Mouse (Mus musculus) limb, embryonic 12.5 days (tissue): Measurements from ENCODE around the gene Fam155a. TPM values are rescaled to one million over a fixed set of nuclear protein-coding genes. Genes with fewer than 3 reads are reported as not detected.
A peak's percentile ranks its signal among the peaks of the same experiment; 100 is the strongest.
"Not testable (repeated sequence)": the region's sequence is repeated elsewhere in the genome, so short reads cannot be mapped to it uniquely, and the experiment has no call there.

Experiments used
- ATAC-seq: fragments of 200-750 bp; cut with Nextera tagmentation; 2 replicates; pipeline ENCODE4 v1.8.0; 2017; ENCODE audit warnings: low read depth, moderate TSS enrichment; ENCODE audit not compliant: insufficient number of reproducible peaks, insufficient read depth, low FRiP score, low TSS enrichment
- H3K27ac ChIP-seq: fragments of 300-500 bp; sonication (generic); 2 replicates; pipeline ENCODE4 v1.5.1; 2016; ENCODE audit warnings: mild to moderate bottlenecking, moderate library complexity
- H3K27me3 ChIP-seq: fragments of 300-500 bp; sonication (generic); 2 replicates; pipeline ENCODE4 v1.6.1; 2016; ENCODE audit warnings: mild to moderate bottlenecking, moderate library complexity
- H3K36me3 ChIP-seq: fragments of 300-500 bp; sonication (generic); 2 replicates; pipeline ENCODE4 v1.6.1; 2016; ENCODE audit warnings: mild to moderate bottlenecking, moderate library complexity
- H3K4me1 ChIP-seq: fragments of 300-500 bp; sonication (generic); replicated peaks from 2 replicates; pipeline ENCODE4 v1.6.1; 2016
- H3K4me2 ChIP-seq: fragments of 300-500 bp; sonication (generic); 2 replicates; pipeline ENCODE4 v1.6.1; 2016; ENCODE audit warnings: mild to moderate bottlenecking, moderate library complexity
- H3K4me3 ChIP-seq: fragments of 300-500 bp; sonication (generic); replicated peaks from 2 replicates; pipeline ENCODE4 v1.5.1; 2016; ENCODE audit warnings: mild to moderate bottlenecking
- H3K9ac ChIP-seq: fragments of 300-500 bp; sonication (generic); replicated peaks from 2 replicates; pipeline ENCODE4 v1.6.1; 2016; ENCODE audit warnings: mild to moderate bottlenecking, moderate library complexity
- H3K9me3 ChIP-seq: fragments of 300-500 bp; sonication (generic); 2 replicates; pipeline ENCODE4 v1.6.1; 2016; ENCODE audit warnings: mild to moderate bottlenecking, moderate library complexity
- WGBS: fragments of 180-500 bp; shearing (Covaris S2); methylation state at CpG from one replicate; pipeline ENCODE4 v1.1.7; 2016; 5-methylcytosine and 5-hydroxymethylcytosine counted together
- polyA plus RNA-seq: library from polyadenylated mRNA; unstranded; fragments of >200 nt; fragmentation: Nextera tagmentation; extraction: Ambion mirVana; gene quantifications from 2 replicates; pipeline ENCODE4 v1.2.1, GENCODE M21; 2016

The Fam155a gene
- 0.99 and 1.2 TPM in 2 replicates for polyA plus RNA-seq

DNA sequence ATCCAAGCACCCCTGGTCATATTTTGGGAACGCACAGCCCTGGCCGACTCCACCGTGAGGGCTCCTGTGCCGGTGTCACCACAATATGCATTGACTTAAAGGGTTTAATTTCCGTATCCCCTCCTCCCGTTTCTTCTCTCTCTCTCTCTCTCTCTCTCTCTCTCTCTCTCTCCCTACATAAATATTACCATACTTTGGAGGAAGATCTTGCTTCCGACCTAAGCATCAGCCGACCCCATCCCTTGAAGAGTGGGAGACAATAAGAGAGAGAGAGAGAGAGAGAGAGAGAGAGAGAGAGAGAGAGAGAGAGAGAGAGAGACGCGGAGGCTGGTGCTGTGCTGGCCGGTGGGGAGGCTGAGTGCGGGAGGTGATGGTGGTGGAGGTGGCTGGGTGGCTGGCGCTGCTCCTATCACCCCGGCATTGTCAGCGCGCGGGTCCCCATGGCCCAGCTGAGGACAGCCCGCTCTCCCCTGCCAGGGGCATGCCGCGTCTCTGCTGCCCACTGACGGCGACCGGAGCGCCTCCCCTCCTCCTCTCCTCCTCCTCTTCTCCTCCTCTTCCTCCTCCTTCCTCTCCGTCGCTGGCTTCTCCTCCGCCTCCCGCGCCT, at the start of gene Fam155a:
Gene Fam155a (minus strand): TSS at position 163 of the 607 bp plus-strand sequence.
- H3K9ac ChIP-seq = peak within 1 kb of the TSS; percentile 53
- peaks cover 58% of the 10 kb centered on the region for H3K27me3 ChIP-seq
- H3K4me1 ChIP-seq = peaks cover 22% of the 10 kb centered on the region
- WGBS = under 1% methylated on average over 20 of the region's 29 CpGs
- H3K4me3 ChIP-seq = peak within 1 kb of the TSS; percentile 60
- no peaks in the 10 kb centered on the region for H3K9me3 ChIP-seq
- H3K36me3 ChIP-seq = no peaks in the 10 kb centered on the region
- H3K27ac ChIP-seq = no peak within 1 kb of the TSS
- H3K4me2 ChIP-seq = peak within 1 kb of the TSS; percentile 93
- ATAC-seq = peak; percentile 44; the same call in 1 of the 2 replicates

DNA sequence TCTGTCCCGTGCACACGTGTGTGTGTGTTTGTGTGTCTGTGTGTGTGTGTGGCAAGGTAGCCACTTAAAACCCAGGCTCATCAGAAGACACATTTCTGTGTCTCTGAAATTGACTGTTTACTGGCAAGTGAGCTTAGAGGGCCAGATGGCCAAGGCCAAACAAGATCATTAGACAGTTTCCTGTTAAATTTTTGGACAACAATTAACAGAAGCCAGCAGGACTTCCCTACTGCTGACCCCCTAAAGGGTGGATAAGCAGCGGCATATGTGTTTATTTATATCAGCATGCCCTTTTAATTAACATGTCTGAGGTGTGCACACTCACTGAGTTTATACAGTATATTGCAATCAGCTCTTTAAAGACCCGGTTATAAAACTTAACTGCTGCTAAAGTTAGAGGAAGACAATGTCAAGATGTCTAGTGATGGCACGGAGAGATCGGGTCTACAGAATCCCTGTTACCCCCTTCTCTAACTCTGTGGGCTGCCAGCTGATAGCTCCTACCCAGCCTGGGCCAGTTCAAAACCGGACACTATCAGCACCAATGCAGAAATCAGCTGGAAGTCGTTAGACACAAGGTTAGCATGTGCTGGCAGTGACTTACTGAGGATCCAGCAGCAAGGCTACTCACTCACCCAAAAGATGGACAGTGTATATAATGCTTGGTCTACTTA, 42.4 kb upstream of the Fam155a start:
- H3K27me3 ChIP-seq = no peaks in the 10 kb centered on the region
- H3K36me3 ChIP-seq = no peaks in the 10 kb centered on the region
- H3K9me3 ChIP-seq = peaks cover 2% of the 10 kb centered on the region; the same call in 1 of the 2 replicates
- no peak overlapping the region for H3K9ac ChIP-seq
- no peak for ATAC-seq
- 19% methylated on average over 8 of the region's 8 CpGs for WGBS
- no peak overlapping the region for H3K4me3 ChIP-seq
- no peak overlapping the region for H3K4me2 ChIP-seq
- H3K27ac ChIP-seq = no peak overlapping the region
- H3K4me1 ChIP-seq = peaks cover 28% of the 10 kb centered on the region

DNA sequence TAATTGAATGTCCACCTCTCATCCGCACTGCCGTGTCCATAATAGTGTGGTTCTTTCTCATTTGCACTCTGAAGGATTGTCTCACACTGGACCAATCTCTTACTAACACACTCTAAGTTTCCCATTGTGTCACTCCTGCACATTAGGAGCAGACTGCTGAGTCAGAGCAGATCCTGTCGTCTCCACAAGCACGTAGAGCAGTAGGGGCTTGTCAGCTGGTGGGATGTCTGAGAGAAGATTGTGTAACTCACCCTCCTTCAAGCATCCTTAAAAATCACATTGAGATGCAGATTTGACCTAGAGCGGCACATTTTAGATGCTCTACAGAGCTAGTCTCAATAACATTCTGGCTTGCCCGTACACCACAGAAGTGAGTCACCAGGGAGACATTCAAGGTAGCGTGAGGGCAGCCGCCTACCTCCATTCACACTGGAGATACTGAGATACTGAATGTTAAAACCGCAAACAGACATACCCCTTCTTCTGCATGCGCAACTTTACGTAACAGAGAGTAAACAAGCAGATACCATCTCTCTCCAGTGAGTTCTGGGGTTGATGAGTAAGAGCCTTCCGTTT, 40.1 kb upstream of the Fam155a start:
- H3K27ac ChIP-seq = no peak overlapping the region
- 67% methylated on average over 12 of the region's 12 CpGs for WGBS
- peaks cover 3% of the 10 kb centered on the region; the same call in 1 of the 2 replicates for H3K9me3 ChIP-seq
- no peaks in the 10 kb centered on the region for H3K36me3 ChIP-seq
- H3K4me1 ChIP-seq = peaks cover 16% of the 10 kb centered on the region
- H3K4me3 ChIP-seq = no peak overlapping the region
- no peaks in the 10 kb centered on the region for H3K27me3 ChIP-seq
- H3K9ac ChIP-seq = no peak overlapping the region
- H3K4me2 ChIP-seq = no peak overlapping the region
- ATAC-seq = no peak

DNA sequence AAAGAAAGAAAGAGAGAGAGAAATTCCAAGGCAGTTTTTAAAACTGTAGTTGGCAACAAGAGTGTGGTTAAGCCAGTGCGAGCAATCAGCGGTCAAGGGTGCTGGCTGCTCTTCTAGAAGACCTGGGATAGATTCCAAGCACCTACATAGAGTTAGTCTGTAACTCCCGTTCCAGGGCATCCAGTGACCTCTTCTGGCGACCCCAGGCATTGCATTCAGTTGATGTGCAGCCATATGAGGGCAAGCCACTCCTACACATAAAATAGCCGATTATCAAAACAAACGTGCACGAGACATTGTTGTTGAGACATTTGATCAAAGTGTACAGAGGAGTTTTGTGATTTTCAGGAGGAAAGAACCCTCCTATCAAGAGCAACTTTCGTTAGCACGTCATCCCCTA, 37.6 kb upstream of the Fam155a start:
- Histone ChIP-seq H3K36me3 (no peaks in the 10 kb centered on the region), H3K4me3 (no peak overlapping the region), H3K9ac (no peak overlapping the region), H3K27me3 (no peaks in the 10 kb centered on the region), H3K4me2 (no peak overlapping the region), H3K4me1 (peaks cover 14% of the 10 kb centered on the region), H3K9me3 (peaks cover 10% of the 10 kb centered on the region), H3K27ac (no peak overlapping the region)
- ATAC-seq = no peak
- WGBS = 85% methylated on average over 9 of the region's 9 CpGs

DNA sequence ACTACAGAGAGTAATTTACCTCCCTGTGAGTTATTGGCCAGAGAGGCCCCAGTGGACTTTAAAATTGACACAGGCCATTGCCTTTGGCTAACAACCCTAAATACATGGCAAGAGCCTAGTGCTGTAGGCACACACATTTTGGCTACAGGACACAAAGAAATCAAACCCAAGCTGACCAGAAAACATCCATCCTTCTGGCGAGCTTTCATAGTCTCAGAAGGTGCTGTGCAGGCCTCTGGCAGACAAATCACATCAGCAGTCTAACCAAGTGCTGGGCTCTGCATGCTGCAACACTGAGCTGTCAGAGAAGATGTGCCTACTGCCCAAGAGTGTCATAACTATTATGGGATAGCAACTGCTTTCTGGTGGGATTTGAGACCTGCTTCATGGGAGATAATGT, 34.7 kb upstream of the Fam155a start:
- Histone ChIP-seq H3K9me3 (peaks cover 14% of the 10 kb centered on the region), H3K4me2 (no peak overlapping the region), H3K27ac (no peak overlapping the region), H3K9ac (no peak overlapping the region), H3K27me3 (no peaks in the 10 kb centered on the region), H3K4me3 (no peak overlapping the region), H3K36me3 (no peaks in the 10 kb centered on the region), H3K4me1 (peaks cover 8% of the 10 kb centered on the region; the same call in 1 of the 2 replicates)
- ATAC-seq = no peak
- WGBS = 44% methylated on average over 1 of the region's 1 CpGs

DNA sequence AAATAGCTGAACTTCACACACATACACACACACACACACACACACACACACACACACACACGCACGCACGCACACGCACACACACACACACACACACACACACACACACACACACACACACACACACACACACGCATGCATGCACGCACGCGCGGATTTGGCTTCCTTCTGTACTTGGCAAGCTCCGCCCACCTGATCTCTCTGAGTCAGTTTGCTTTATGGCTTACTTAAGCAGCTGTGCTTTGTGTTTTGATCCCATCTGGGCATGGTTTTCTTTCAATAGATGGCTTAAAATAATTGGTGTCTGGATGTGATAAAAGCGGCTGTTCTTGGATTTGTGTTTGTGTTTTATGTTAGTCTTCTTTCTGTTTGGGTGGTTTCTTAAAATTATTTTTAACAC, 29.4 kb upstream of the Fam155a start:
- not testable (repeated sequence) for H3K27ac ChIP-seq, H3K27me3 ChIP-seq, H3K4me1 ChIP-seq, H3K36me3 ChIP-seq, H3K9ac ChIP-seq, ATAC-seq, H3K4me3 ChIP-seq
- 19% methylated on average over 7 of the region's 11 CpGs for WGBS
- Histone ChIP-seq H3K9me3 (peaks cover 10% of the 10 kb centered on the region), H3K4me2 (peak overlapping the region; percentile 26)

DNA sequence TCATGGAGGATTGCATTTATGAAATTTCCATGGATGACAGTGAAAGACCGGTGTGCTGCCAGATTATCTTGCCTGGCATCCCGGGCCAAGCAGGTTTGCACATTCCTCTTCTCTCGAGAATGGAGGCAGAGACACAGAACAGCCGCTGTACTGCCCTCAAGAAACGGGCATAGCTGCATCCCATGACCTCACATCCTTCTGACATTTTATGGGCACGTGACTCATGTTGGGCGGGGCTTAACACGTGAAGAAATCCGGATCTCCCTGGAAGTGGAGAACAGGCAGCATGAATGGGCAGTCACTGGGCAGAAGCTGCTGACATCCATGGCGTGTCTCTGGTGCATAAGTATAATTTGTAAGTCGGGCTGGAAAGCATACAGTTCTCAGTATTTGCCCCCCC, 29.0 kb upstream of the Fam155a start:
- no peaks in the 10 kb centered on the region for H3K27me3 ChIP-seq
- no peak for ATAC-seq
- 0 out of 2 replicates have a peak, but pooled peaks cover 9% of the 10 kb centered on the region for H3K4me1 ChIP-seq
- 69% methylated on average over 11 of the region's 11 CpGs for WGBS
- no peak overlapping the region for H3K9ac ChIP-seq
- H3K4me2 ChIP-seq = peak overlapping the region; percentile 26
- H3K36me3 ChIP-seq = no peaks in the 10 kb centered on the region
- no peak overlapping the region for H3K27ac ChIP-seq
- peaks cover 10% of the 10 kb centered on the region for H3K9me3 ChIP-seq
- H3K4me3 ChIP-seq = no peak overlapping the region

DNA sequence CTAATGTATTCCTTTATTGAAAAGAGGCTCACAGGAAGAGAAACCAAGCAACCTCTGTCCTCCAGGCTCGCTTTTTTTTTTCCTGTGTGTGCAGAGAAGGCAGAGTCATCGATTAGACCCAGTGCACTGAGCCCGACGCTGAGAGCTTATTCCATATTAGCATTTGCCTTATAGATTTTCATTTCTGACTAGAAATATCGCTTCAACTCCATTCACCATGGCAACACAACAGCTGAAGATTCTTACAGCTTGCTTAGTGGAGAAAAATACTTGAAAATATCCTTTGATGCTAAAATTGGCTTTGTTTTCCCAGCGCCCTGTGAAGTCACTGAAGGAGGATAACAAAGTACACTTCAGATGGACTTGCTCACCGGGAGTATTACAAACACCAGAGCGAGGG, 26.6 kb upstream of the Fam155a start:
- WGBS = 81% methylated on average over 8 of the region's 8 CpGs
- H3K4me2 ChIP-seq = no peak overlapping the region
- no peaks in the 10 kb centered on the region for H3K27me3 ChIP-seq
- H3K27ac ChIP-seq = no peak overlapping the region
- ATAC-seq = no peak
- no peaks in the 10 kb centered on the region for H3K36me3 ChIP-seq
- H3K4me1 ChIP-seq = 0 out of 2 replicates have a peak, but pooled peaks cover 9% of the 10 kb centered on the region
- H3K9ac ChIP-seq = no peak overlapping the region
- H3K4me3 ChIP-seq = no peak overlapping the region
- H3K9me3 ChIP-seq = no peaks in the 10 kb centered on the region

DNA sequence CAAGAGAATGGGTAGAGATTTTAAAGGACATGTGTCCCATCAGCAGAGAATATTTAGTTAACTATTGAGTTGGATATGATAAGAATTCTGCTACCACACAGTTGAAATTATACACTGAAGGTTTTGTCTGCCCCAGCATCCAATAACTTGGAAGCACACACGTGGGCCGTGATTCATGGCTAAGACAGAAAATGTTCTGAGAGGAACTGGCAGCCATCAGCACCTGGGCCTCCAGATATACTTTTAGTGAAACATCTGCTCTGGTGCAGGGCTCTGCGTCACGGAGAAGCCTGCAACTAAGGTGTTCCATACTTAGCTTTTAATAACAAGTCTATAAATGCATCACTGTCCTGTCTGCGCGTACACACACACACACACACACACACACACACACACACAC, 24.8 kb upstream of the Fam155a start:
- Histone ChIP-seq H3K4me2 (no peak overlapping the region), H3K27me3 (no peaks in the 10 kb centered on the region), H3K9ac (no peak overlapping the region), H3K4me1 (0 out of 2 replicates have a peak, but pooled peaks cover 5% of the 10 kb centered on the region), H3K27ac (no peak overlapping the region), H3K4me3 (no peak overlapping the region), H3K36me3 (no peaks in the 10 kb centered on the region), H3K9me3 (no peaks in the 10 kb centered on the region)
- no peak for ATAC-seq
- WGBS = 78% methylated on average over 6 of the region's 6 CpGs

DNA sequence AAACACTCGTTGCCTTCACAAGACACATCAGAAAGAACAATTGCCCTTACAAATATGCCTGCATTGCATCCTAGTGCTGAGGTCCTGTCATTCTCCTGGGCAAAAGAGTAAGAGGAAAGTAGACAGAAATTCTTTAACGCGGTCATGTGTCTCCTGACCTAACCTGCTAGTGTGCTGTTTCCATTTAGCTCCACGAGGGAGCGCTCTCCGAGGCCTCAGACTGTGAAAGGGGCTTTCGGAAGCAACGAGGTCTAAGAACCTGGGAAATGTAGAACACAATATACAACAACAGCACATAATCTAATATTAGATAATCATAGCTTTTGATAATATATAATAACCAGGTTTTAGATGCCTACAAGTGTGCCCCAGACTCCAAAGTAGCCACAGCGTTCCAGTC, 22.4 kb upstream of the Fam155a start:
- no peak overlapping the region for H3K4me3 ChIP-seq
- no peaks in the 10 kb centered on the region for H3K27me3 ChIP-seq
- H3K9me3 ChIP-seq = no peaks in the 10 kb centered on the region
- H3K27ac ChIP-seq = no peak overlapping the region
- H3K36me3 ChIP-seq = no peaks in the 10 kb centered on the region
- H3K4me2 ChIP-seq = no peak overlapping the region
- no peak overlapping the region for H3K9ac ChIP-seq
- WGBS = 55% methylated on average over 9 of the region's 9 CpGs
- H3K4me1 ChIP-seq = no peaks in the 10 kb centered on the region
- no peak for ATAC-seq

DNA sequence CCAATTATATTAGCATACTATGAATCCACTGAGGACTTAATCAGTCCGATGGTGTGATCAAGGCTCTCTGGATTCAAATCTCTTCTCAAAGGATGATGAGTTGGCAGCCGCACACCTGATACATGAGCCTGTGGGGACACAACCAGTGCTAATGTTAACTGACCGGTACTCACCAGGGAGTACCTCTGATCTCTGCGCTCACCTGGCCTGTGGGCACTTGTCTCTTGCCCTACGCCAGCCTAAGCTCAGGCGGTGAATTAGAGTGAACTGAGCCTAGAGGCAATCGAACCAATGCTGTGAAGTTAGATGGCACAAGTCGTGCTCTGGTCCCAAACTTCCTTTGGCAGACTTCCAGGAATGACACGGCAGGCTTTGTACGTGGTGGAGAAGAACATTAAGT, 9.4 kb upstream of the Fam155a start:
- no peak overlapping the region for H3K27ac ChIP-seq
- H3K9me3 ChIP-seq = no peaks in the 10 kb centered on the region
- H3K36me3 ChIP-seq = no peaks in the 10 kb centered on the region
- no peaks in the 10 kb centered on the region for H3K4me1 ChIP-seq
- H3K27me3 ChIP-seq = peaks cover 7% of the 10 kb centered on the region
- H3K9ac ChIP-seq = no peak overlapping the region
- 84% methylated on average over 10 of the region's 10 CpGs for WGBS
- no peak for ATAC-seq
- H3K4me3 ChIP-seq = no peak overlapping the region
- H3K4me2 ChIP-seq = no peak overlapping the region
